Mouse (Mus musculus) urinary bladder, postnatal 10 days (tissue): ENCODE results near the gene Abca16.

Source experiments
- DNase-seq: peaks from one replicate; pipeline ENCODE4 v3.0.0; 2022; ENCODE audit warnings: low spot score

The Abca16 gene

DNA sequence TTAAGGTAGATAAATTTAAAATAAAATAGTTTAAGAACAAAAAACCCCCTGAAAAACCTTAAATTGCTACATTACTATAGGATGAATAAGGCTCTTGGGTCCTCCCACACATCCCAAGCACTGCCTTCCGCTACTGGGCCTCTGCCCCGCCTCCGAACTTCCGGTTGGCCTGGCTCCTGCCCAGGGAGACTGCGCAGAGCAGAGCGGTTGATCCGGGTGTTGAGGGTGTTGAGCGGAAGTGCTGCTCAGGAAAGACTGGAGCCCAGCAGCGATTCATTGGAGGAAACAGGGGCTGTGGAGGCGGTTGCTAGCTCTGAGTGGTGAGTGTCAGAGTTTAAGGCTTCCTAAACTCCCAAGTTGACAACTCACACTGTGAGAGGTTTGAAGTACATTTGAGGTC lies at the start of gene Abca16:
TSS of gene Abca16 (plus strand) at position 201 of the 400 bp plus-strand sequence.
- no peak for DNase-seq

DNA sequence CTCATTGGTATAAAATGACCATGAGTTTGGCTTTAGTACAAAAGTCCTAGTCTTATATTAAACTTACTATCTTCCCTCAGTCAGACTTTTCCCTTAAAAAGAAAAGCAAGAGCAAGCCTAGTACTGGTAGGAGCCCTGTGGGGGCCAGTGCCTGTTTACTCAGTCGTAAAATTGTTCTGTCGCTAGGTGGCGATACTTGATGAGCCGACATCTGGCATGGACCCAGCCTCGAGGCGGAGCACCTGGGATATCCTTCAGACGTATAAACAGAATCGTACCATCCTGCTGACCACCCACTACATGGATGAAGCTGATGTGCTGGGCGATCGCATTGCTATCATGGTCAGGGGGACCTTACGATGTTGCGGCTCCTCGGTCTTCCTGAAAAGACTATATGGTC lies 48.3 kb upstream of the Abca16 start:
- DNase-seq = no peak

DNA sequence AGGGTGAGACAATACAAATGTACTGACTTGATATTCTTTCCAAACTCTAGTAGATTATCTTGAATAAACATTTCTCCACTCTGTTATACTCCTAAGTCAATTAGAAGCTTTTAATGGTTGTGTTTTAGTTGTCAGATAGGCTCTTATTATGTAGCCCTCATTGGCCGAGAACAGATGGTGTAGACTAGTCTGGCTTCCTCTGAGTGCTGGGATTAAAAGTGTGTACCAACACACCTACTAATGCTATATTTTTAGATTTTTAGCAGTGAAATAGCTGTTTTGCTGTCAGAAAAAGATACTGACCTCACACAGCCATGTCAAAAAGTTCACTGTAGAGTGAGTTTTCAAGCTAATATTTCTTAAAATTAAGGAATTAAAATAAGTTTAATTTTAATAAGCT lies 2.9 kb downstream of the Abca16 start:
- DNase-seq = no peak

DNA sequence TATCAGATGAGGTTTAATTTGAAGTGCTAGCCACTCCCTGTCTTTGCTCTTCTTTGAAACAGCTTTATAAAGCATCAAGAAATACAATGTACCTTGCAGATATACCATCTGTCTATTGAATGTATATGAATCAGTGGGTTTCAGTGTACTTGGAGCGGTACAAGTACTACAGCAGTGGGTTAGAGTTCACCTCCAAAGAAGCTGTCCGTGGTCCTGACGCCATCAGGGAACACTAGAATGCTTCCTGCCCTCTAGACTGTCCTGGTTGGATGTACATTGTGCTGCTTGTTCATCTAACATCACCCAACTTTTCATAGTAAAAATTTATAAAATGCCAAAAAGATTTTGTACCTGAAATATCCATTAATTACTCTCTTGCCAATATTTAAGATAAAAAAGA lies 17.2 kb downstream of the Abca16 start:
- no peak for DNase-seq

DNA sequence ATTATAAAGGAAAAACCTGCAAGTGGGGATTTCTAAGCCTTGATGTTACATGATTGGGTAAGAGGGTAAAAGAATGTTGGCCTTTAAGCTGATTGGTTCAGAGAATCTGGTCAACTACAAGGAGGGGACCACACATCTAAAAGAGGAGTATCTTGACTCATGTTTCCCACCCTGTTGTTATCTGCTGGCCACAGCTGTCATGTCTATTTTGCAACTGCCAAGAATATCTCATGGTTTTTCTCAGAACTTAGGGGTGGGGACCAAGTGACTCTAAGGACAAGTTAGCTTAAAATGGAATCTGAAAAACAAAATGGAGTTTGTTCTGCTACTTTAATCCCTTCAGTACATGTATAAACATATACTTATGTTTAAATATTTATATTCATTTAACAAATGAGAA lies 22.0 kb downstream of the Abca16 start:
- no peak for DNase-seq

DNA sequence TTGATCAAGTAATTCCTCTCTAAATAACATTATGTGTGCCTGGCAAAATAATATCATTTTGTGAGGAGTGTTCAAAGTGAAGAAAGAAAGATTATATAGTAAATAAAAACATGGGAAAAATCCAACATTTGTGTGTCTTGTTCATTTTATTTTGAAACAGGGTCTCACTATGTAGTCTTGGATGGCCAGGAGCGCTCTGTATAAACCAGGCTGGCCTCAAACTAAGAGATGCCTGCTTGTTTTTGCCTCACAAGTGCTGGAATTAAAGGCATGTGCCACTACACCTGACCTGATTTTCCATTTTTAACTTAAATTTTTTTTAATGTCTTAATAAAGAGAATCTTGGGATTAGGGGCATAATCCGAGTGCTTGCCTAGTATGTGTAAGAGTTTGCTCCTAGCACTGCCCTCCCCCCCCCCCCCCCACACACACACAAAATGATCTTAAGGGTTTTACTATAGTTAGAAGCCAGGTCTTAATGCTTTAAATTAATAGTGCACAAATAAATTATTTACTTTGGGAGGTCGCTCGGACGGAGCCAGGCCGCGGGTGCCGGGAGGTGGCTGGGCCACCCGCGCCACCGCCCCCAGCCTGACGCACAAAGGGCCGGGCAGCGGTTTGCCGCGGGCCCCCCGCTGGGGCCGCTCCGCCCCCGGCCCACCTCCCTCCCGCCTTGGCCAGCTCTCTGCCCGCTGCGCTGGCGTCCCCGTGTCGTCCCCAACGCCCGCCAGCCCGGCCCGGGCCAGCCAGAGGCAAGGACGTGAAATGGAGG lies 94.6 kb downstream of the Abca16 start:
- no peak for DNase-seq

DNA sequence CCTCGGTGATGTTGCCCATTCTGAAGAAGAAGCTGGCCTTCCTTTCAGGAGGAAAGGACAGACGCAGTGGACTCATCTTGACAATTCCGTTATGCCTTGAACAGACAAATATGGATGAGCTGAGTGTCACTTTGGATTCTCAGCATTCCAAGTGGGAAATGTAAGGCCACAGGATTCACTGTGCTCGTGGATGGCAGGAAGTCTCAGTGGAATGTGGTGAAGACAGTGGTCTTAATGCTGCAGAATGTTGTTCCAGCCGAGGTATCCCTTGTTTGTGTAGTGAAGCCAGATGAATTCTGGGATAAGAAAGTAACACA lies 95.2 kb downstream of the Abca16 start:
- DNase-seq = no peak

DNA sequence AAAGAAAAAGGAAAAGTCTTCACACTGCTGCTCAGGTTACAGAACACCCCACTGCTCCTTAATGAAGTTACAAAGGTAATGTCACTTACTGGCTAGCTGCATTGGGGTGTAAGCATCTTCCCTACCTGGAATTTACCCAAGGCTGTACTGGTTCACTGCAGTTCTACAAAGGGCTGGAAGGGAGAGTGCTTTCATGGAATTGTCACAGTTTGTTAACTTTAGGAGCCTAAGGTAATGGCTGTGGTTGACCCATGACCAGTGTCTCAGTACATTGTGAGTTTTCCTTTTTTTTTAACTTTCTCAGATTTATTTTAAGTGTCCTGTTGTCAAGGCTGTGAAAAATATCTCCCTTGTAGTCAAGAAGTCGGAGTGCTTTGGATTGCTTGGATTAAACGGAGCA lies 125.4 kb downstream of the Abca16 start:
- no peak for DNase-seq

DNA sequence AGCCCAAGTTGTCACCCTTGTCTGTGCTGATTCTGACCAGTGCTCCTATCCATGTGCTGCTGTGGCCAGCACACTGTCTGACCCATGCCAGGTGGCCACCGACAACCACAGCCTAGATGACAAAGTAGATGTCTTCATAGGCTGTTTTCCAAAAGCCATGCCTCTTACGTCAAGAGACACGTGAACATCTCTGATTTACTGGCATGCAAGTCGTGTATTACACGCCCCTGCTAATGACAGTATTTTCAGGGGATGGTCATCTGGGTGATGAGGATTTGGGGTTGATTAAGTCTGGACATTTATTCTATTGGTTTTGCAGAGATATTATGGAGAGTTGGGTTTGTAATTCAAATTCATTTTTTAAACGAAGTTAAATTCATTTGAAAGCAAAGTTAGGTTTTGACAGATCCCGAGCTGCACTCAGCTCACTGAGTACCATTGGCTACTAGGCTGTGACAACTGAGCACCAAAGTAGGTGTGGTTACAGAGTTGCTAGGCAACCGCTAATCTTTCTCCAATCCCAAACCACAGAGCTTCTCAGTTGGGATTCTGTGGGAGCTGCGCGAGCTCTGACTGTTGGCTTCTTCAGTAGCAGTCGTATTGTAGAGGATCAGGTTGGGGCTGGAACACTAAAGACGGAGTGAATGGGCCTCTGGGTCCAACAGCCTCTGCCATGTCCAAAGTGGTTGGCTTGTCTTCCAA lies 143.2 kb downstream of the Abca16 start:
- no peak for DNase-seq

DNA sequence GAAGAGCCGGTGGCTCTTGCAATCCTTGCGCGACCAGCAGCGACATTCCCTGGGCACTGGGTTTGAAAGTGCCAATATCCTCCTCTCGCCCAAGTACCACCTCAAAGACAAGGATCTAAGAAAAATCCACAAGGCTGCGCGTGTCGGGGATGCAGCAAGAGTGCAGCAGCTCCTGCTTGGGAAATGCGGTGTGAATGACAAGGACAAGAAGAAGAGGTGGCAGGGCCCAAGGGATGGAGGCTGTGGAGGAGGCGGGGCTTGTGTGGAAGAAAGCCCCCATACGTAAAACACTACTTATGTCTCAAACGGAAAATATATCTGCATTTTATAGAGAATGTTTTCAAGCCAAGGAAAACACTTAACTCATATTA lies 143.7 kb downstream of the Abca16 start:
- DNase-seq = no peak

DNA sequence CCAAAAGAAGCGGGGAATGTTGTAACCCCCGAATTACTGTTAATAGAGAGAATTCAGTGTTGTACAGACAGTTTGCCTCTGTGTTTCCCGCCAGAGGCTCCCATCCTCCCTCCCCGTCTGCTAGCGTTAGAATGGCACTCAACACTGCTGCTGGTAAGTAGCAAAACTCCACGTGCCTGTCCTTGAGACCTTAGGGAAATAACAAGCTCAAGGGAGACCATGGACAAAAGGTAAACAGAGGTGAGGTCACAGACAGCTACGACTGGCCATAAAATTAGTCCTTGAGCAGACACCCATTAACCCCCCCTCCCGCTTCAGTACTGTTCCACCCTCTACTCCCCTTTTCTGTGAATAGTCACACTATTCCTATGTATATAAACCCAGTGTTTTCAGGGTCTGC lies 157.9 kb downstream of the Abca16 start:
- DNase-seq = no peak

DNA sequence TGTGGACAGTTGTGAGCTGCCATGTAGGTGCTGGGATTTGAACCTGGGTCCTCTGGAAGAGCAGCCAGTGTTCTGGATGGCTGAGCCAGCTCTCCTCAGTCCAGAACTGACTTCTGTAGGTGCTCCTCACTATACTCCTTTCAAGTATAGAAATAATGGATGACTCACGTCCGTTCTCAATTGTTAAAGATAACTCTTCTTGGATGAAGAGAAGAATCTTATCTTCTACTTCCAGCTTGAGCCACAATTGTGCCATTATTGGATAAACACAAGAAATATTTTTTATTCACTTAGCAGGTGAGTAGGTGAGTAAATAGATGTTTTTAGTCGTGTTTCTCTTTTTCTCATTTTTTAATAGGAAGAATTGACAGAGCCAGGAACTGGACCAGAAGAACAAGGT lies 167.1 kb downstream of the Abca16 start:
- no peak for DNase-seq
